Mouse (Mus musculus) heart, adult 2 months (tissue): ENCODE measurements around the gene Wdpcp. TPM values are rescaled to one million over a fixed set of nuclear protein-coding genes. Genes with fewer than 3 reads are reported as not detected.

ENCODE experiments used
- DNase-seq, 2 experiments: peaks; one replicate each; pipeline ENCODE4 v3.0.0; 2021
- H3K27ac ChIP-seq: fragments of 200-600 bp; 2 replicates; pipeline ENCODE4 v1.8.1; 2022
- H3K27me3 ChIP-seq: fragments of 200-500 bp; 2 replicates; pipeline ENCODE4 v1.6.1; 2012; ENCODE audit warnings: mild to moderate bottlenecking, low read length, inconsistent platforms, mixed read lengths; ENCODE audit not compliant: control insufficient read depth, insufficient read depth
- H3K36me3 ChIP-seq: fragments of 200-500 bp; 2 replicates; pipeline ENCODE4 v1.6.1; 2012; ENCODE audit warnings: low read length, inconsistent platforms; ENCODE audit not compliant: control insufficient read depth, insufficient read depth
- H3K4me1 ChIP-seq: fragments of 200-500 bp; 2 replicates; pipeline ENCODE4 v1.6.1; 2011; ENCODE audit warnings: low read length; ENCODE audit not compliant: control insufficient read depth, insufficient read depth
- H3K4me3 ChIP-seq: fragments of 200-600 bp; 2 replicates; pipeline ENCODE4 v1.8.1; 2022
- H3K79me2 ChIP-seq: fragments of 200-500 bp; replicated peaks from 2 replicates; pipeline ENCODE4 v1.6.1; 2012; ENCODE audit warnings: mild to moderate bottlenecking, inconsistent platforms, low read length, moderate library complexity, mixed read lengths; ENCODE audit not compliant: control insufficient read depth, insufficient read depth
- H3K9ac ChIP-seq: fragments of 200-500 bp; 2 replicates; pipeline ENCODE4 v1.6.1; 2012; ENCODE audit warnings: low read depth, mild to moderate bottlenecking, control low read depth, inconsistent platforms, low read length, mixed read lengths
- CTCF ChIP-seq: fragments of 200-600 bp; IDR thresholded peaks from 2 replicates; pipeline ENCODE4 v1.8.1; 2022; ENCODE audit warnings: antibody characterized with exemption, mild to moderate bottlenecking, moderate library complexity
- EP300 ChIP-seq: fragments of 200-500 bp; IDR thresholded peaks from 2 replicates; pipeline ENCODE4 v1.6.1; 2011; ENCODE audit warnings: low read depth, low read length, control low read depth; ENCODE audit not compliant: insufficient read depth
- POLR2A ChIP-seq: fragments of 200-500 bp; IDR thresholded peaks from 2 replicates; pipeline ENCODE4 v1.6.1; 2011; ENCODE audit warnings: mild to moderate bottlenecking, low read depth, low read length, control low read depth; ENCODE audit not compliant: insufficient read depth
- WGBS: fragments of 180-500 bp; shearing (Covaris S2); methylation state at CpG from one replicate; pipeline ENCODE4 v1.1.7; 2018; 5-methylcytosine and 5-hydroxymethylcytosine counted together
- intact Hi-C: fragments of 180-260 bp; cut with DNase I; formaldehyde crosslinking; loops from one replicate; pipeline ENCODE4 v1.15.1; 2025
- polyA plus RNA-seq: library from polyadenylated mRNA; depleted of rRNA; stranded (reverse); fragments of >200 nt; gene quantifications from 2 replicates; pipeline ENCODE4 v1.2.3, GENCODE M21; 2012
- total RNA-seq, 2 experiments: library from RNA; stranded (reverse); gene quantifications; 2 replicates each; pipeline ENCODE4 v1.2.3; 2021

Wdpcp gene
- total and polyA plus RNA-seq, 3 experiments = 1.4 to 5.4 (median 4.2) TPM

GRCm38 (mm10) chr11:21564681-21565405 is 7.2 kb upstream of the Wdpcp start:
- H3K9ac ChIP-seq = no peak overlapping the region
- 0 out of 2 replicates have a peak, but pooled peaks cover 1% of the 10 kb centered on the region for H3K79me2 ChIP-seq
- 56% methylated on average over 9 of the region's 9 CpGs for WGBS
- no peak for TF ChIP-seq CTCF
- TF ChIP-seq POLR2A = no peak
- TF ChIP-seq EP300 = no peak
- peaks cover 7% of the 10 kb centered on the region for H3K4me1 ChIP-seq
- intact Hi-C loops = no loop called here
- H3K36me3 ChIP-seq = peaks cover 52% of the 10 kb centered on the region
- H3K27ac ChIP-seq = peak overlapping the region; percentile 96
- peak overlapping the region; percentile 1; the same call in 1 of the 2 replicates for H3K4me3 ChIP-seq
- no peak for DNase-seq
- H3K27me3 ChIP-seq = no peaks in the 10 kb centered on the region

- Histone ChIP-seq H3K79me2 (0 out of 2 replicates have a peak, but pooled peaks cover 1% of the 10 kb centered on the region), H3K4me1 (peaks cover 9% of the 10 kb centered on the region), H3K9ac (peak overlapping the region; percentile 54), H3K27me3 (no peaks in the 10 kb centered on the region), H3K27ac (peak overlapping the region; percentile 96), H3K36me3 (peaks cover 43% of the 10 kb centered on the region), H3K4me3 (peak overlapping the region; percentile 20; the same call in 1 of the 2 replicates)
- TF ChIP-seq CTCF (no peak), POLR2A (no peak)
- DNase-seq = no peak
- WGBS = 51% methylated on average over 6 of the region's 6 CpGs
- intact Hi-C loops = no loop called here
Observed at GRCm38 (mm10) chr11:21566934-21567333, 5.1 kb upstream of the Wdpcp start.

- peaks cover 9% of the 10 kb centered on the region for H3K4me1 ChIP-seq
- 18% methylated on average over 1 of the region's 1 CpGs for WGBS
- 0 out of 2 replicates have a peak, but pooled peaks cover 1% of the 10 kb centered on the region for H3K79me2 ChIP-seq
- no peak for TF ChIP-seq EP300
- no peak for TF ChIP-seq POLR2A
- no peak for TF ChIP-seq CTCF
- intact Hi-C loops = no loop called here
- no peaks in the 10 kb centered on the region for H3K27me3 ChIP-seq
- peak overlapping the region; percentile 96 for H3K27ac ChIP-seq
- DNase-seq = no peak
- peaks cover 41% of the 10 kb centered on the region for H3K36me3 ChIP-seq
- peak overlapping the region; percentile 72; the same call in 1 of the 2 replicates for H3K4me3 ChIP-seq
- H3K9ac ChIP-seq = no peak overlapping the region
Observed at GRCm38 (mm10) chr11:21567733-21568132, 4.3 kb upstream of the Wdpcp start.

- Histone ChIP-seq H3K27me3 (no peaks in the 10 kb centered on the region), H3K4me3 (peak overlapping the region; percentile 72), H3K79me2 (0 out of 2 replicates have a peak, but pooled peaks cover 1% of the 10 kb centered on the region), H3K27ac (peak overlapping the region; percentile 96), H3K4me1 (peaks cover 6% of the 10 kb centered on the region), H3K36me3 (peaks cover 31% of the 10 kb centered on the region), H3K9ac (peak overlapping the region; percentile 74)
- DNase-seq = no peak
- no peak for TF ChIP-seq CTCF
- no peak for TF ChIP-seq POLR2A
- TF ChIP-seq EP300 = no peak
- WGBS = 14% methylated on average over 5 of the region's 5 CpGs
- intact Hi-C loops = no loop called here
Observed at GRCm38 (mm10) chr11:21569002-21569401, 3.0 kb upstream of the Wdpcp start.

- Histone ChIP-seq H3K4me3 (peak overlapping the region; percentile 72), H3K79me2 (0 out of 2 replicates have a peak, but pooled peaks cover 1% of the 10 kb centered on the region), H3K9ac (peak overlapping the region; percentile 74), H3K36me3 (peaks cover 30% of the 10 kb centered on the region), H3K4me1 (peaks cover 6% of the 10 kb centered on the region), H3K27ac (peak overlapping the region; percentile 96), H3K27me3 (no peaks in the 10 kb centered on the region)
- intact Hi-C loops = loop anchor here (5.0 kb wide), 1 partner anchor 202 kb away; no protein-coding TSS in a partner anchor
- peak; percentile 40 to 71 for DNase-seq
- TF ChIP-seq POLR2A (peak; percentile 48; the same call in 1 of the 2 replicates), CTCF (0 out of 2 replicates have a peak, but pooled peaks have one; percentile 3), EP300 (peak; percentile 60; the same call in 1 of the 2 replicates)
- WGBS = 7% methylated on average over 3 of the region's 3 CpGs
Observed at GRCm38 (mm10) chr11:21569456-21570108, 2.5 kb upstream of the Wdpcp start.

- Histone ChIP-seq H3K9ac (peak overlapping the region; percentile 60), H3K4me1 (peaks cover 6% of the 10 kb centered on the region), H3K36me3 (peaks cover 25% of the 10 kb centered on the region), H3K27ac (peak overlapping the region; percentile 96), H3K4me3 (peak overlapping the region; percentile 72), H3K27me3 (no peaks in the 10 kb centered on the region), H3K79me2 (0 out of 2 replicates have a peak, but pooled peaks cover 1% of the 10 kb centered on the region)
- 38% methylated on average over 2 of the region's 2 CpGs for WGBS
- TF ChIP-seq POLR2A (0 out of 2 replicates have a peak, but pooled peaks have one; percentile 13), EP300 (no peak), CTCF (no peak)
- intact Hi-C loops = loop anchor here (5.0 kb wide), 1 partner anchor 203 kb away; no protein-coding TSS in a partner anchor
- DNase-seq = no peak
Observed at GRCm38 (mm10) chr11:21570109-21570474, 1.9 kb upstream of the Wdpcp start.
